Mouse (Mus musculus): Measurements from ENCODE around the gene Fem1a. TPM values are rescaled to one million over a fixed set of nuclear protein-coding genes. Genes with fewer than 3 reads are reported as not detected.
"Not testable (repeated sequence)": the region's sequence is repeated elsewhere in the genome, so short reads cannot be mapped to it uniquely, and the experiment has no call there.

Gene Fem1a
- polyA plus RNA-seq, 1 experiment from 2014 or later: 6.6 TPM

GRCm38 (mm10) chr17:56233389-56233788, 23.2 kb upstream of the Fem1a start:
- Histone ChIP-seq H3K79me2 (ENCODE audit: inconsistent target) (no peaks in the 10 kb centered on the region), H3K36me3 (ENCODE audit: inconsistent target) (no peaks in the 10 kb centered on the region), H3K4me3 (ENCODE audit: inconsistent target) (no peak overlapping the region), H3K27ac (no peak overlapping the region)
- WGBS (ENCODE audit: missing documents): 65% methylated on average over 7 of the region's 8 CpGs

GRCm38 (mm10) chr17:56233818-56234469, 22.7 kb upstream of the Fem1a start:
- Histone ChIP-seq H3K27ac (no peak overlapping the region), H3K79me2 (ENCODE audit: inconsistent target) (no peaks in the 10 kb centered on the region), H3K36me3 (ENCODE audit: inconsistent target) (no peaks in the 10 kb centered on the region), H3K4me3 (ENCODE audit: inconsistent target) (no peak overlapping the region)
- WGBS (ENCODE audit: missing documents): 9% methylated on average over 14 of the region's 14 CpGs

- WGBS (ENCODE audit: missing documents): 7% methylated on average over 33 of the region's 33 CpGs
- Histone ChIP-seq H3K36me3 (ENCODE audit: inconsistent target) (no peaks in the 10 kb centered on the region), H3K79me2 (ENCODE audit: inconsistent target) (no peaks in the 10 kb centered on the region), H3K27ac (no peak overlapping the region), H3K4me3 (ENCODE audit: inconsistent target) (no peak overlapping the region)
Observed at GRCm38 (mm10) chr17:56241541-56242401, 14.8 kb upstream of the Fem1a start.

- Histone ChIP-seq H3K79me2 (ENCODE audit: inconsistent target) (no peaks in the 10 kb centered on the region), H3K36me3 (ENCODE audit: inconsistent target) (no peaks in the 10 kb centered on the region), H3K4me3 (ENCODE audit: inconsistent target) (no peak overlapping the region), H3K27ac (no peak overlapping the region)
- WGBS (ENCODE audit: missing documents): 80% methylated on average over 7 of the region's 7 CpGs
Observed at GRCm38 (mm10) chr17:56245608-56246007, 11.0 kb upstream of the Fem1a start.

- WGBS (ENCODE audit: missing documents): 7% methylated on average over 6 of the region's 6 CpGs
- H3K79me2 ChIP-seq (ENCODE audit: inconsistent target): no peaks in the 10 kb centered on the region
- no peak overlapping the region for H3K4me3 ChIP-seq (ENCODE audit: inconsistent target)
- H3K36me3 ChIP-seq (ENCODE audit: inconsistent target): no peaks in the 10 kb centered on the region
- H3K27ac ChIP-seq: no peak overlapping the region
Observed at GRCm38 (mm10) chr17:56251136-56251829, 5.3 kb upstream of the Fem1a start.

- 94% methylated on average over 4 of the region's 4 CpGs for WGBS (ENCODE audit: missing documents)
- H3K79me2 ChIP-seq (ENCODE audit: inconsistent target): peaks cover 25% of the 10 kb centered on the region
- no peak overlapping the region for H3K4me3 ChIP-seq (ENCODE audit: inconsistent target)
- H3K27ac ChIP-seq: no peak overlapping the region
- H3K36me3 ChIP-seq (ENCODE audit: inconsistent target): peaks cover 8% of the 10 kb centered on the region
Observed at GRCm38 (mm10) chr17:56254695-56255094, 1.9 kb upstream of the Fem1a start.

GRCm38 (mm10) chr17:56255429-56255828, 1.2 kb upstream of the Fem1a start:
- Histone ChIP-seq H3K27ac (peak overlapping the region; percentile 78), H3K79me2 (ENCODE audit: inconsistent target) (peaks cover 33% of the 10 kb centered on the region), H3K36me3 (ENCODE audit: inconsistent target) (peaks cover 16% of the 10 kb centered on the region), H3K4me3 (ENCODE audit: inconsistent target) (peak overlapping the region; percentile 52; the same call in 1 of the 2 replicates)
- WGBS (ENCODE audit: missing documents): 22% methylated on average over 9 of the region's 9 CpGs

- peak overlapping the region; percentile 78 for H3K27ac ChIP-seq
- peaks cover 37% of the 10 kb centered on the region for H3K79me2 ChIP-seq (ENCODE audit: inconsistent target)
- H3K4me3 ChIP-seq (ENCODE audit: inconsistent target): peak overlapping the region; percentile 52
- H3K36me3 ChIP-seq (ENCODE audit: inconsistent target): peaks cover 20% of the 10 kb centered on the region
- WGBS (ENCODE audit: missing documents): 1% methylated on average over 32 of the region's 32 CpGs
Observed at GRCm38 (mm10) chr17:56255863-56256238, 759 bp upstream of the Fem1a start.

GRCm38 (mm10) chr17:56257181-56257894, 728 bp downstream of the Fem1a start:
- 6% methylated on average over 44 of the region's 58 CpGs for WGBS (ENCODE audit: missing documents)
- peaks cover 47% of the 10 kb centered on the region for H3K79me2 ChIP-seq (ENCODE audit: inconsistent target)
- H3K36me3 ChIP-seq (ENCODE audit: inconsistent target): peaks cover 26% of the 10 kb centered on the region
- peak overlapping the region; percentile 22; the same call in 1 of the 2 replicates for H3K4me3 ChIP-seq (ENCODE audit: inconsistent target)
- no peak overlapping the region for H3K27ac ChIP-seq

GRCm38 (mm10) chr17:56258269-56258668, 1.7 kb downstream of the Fem1a start:
- 92% methylated on average over 16 of the region's 19 CpGs for WGBS (ENCODE audit: missing documents)
- peaks cover 47% of the 10 kb centered on the region for H3K79me2 ChIP-seq (ENCODE audit: inconsistent target)
- not testable (repeated sequence) for H3K4me3 ChIP-seq (ENCODE audit: inconsistent target); H3K27ac ChIP-seq
- peaks cover 26% of the 10 kb centered on the region for H3K36me3 ChIP-seq (ENCODE audit: inconsistent target)

- not testable (repeated sequence) for H3K27ac ChIP-seq; H3K4me3 ChIP-seq (ENCODE audit: inconsistent target)
- 79% methylated on average over 2 of the region's 2 CpGs for WGBS (ENCODE audit: missing documents)
- Histone ChIP-seq H3K79me2 (ENCODE audit: inconsistent target) (peaks cover 47% of the 10 kb centered on the region), H3K36me3 (ENCODE audit: inconsistent target) (peaks cover 26% of the 10 kb centered on the region)
Observed at GRCm38 (mm10) chr17:56258812-56259211, 2.2 kb downstream of the Fem1a start.

GRCm38 (mm10) chr17:56259301-56260037, 2.9 kb downstream of the Fem1a start:
- 93% methylated on average over 10 of the region's 10 CpGs for WGBS (ENCODE audit: missing documents)
- Histone ChIP-seq H3K36me3 (ENCODE audit: inconsistent target) (peaks cover 26% of the 10 kb centered on the region), H3K4me3 (ENCODE audit: inconsistent target) (no peak overlapping the region), H3K79me2 (ENCODE audit: inconsistent target) (peaks cover 47% of the 10 kb centered on the region), H3K27ac (no peak overlapping the region)

- peaks cover 26% of the 10 kb centered on the region for H3K36me3 ChIP-seq (ENCODE audit: inconsistent target)
Observed at GRCm38 (mm10) chr17:56261166-56261565, 4.6 kb downstream of the Fem1a start.

More at GRCm38 (mm10) chr17:56261166-56261565, 4.6 kb downstream of the Fem1a start:
- Histone ChIP-seq H3K79me2 (ENCODE audit: inconsistent target) (peaks cover 47% of the 10 kb centered on the region), H3K27ac (no peak overlapping the region), H3K4me3 (ENCODE audit: inconsistent target) (no peak overlapping the region)
- 100% methylated on average over 3 of the region's 3 CpGs for WGBS (ENCODE audit: missing documents)
